Mouse (Mus musculus) C2C12 (cell line): ENCODE data around the gene Btbd35f6. TPM values are rescaled to one million over a fixed set of nuclear protein-coding genes. Genes with fewer than 3 reads are reported as not detected.
"Not testable (repeated sequence)": the region's sequence is repeated elsewhere in the genome, so short reads cannot be mapped to it uniquely, and the experiment has no call there.

ENCODE experiments used
- H3K27me3 ChIP-seq: one replicate; pipeline ENCODE4 v1.6.1; 2011; ENCODE audit not compliant: control insufficient read depth, insufficient read depth, insufficient read length
- H3K36me3 ChIP-seq: one replicate; pipeline ENCODE4 v1.6.1; 2011; ENCODE audit not compliant: control insufficient read depth, insufficient read depth
- H3K4me3 ChIP-seq: one replicate; pipeline ENCODE4 v1.5.1; 2011; ENCODE audit warnings: mild to moderate bottlenecking, control low read depth; ENCODE audit not compliant: poor library complexity, insufficient read depth, severe bottlenecking
- H3K79me2 ChIP-seq: one replicate; pipeline ENCODE4 v1.6.1; 2011; ENCODE audit not compliant: control insufficient read depth, insufficient read depth
- H3K79me3 ChIP-seq: one replicate; pipeline ENCODE4 v1.6.1; 2011; ENCODE audit warnings: low read depth, control low read depth
- H3ac ChIP-seq: one replicate; pipeline ENCODE3; 2011; ENCODE audit warnings: low read depth; ENCODE audit not compliant: control insufficient read depth, insufficient read length
- long read RNA-seq, 2 experiments: library from polyadenylated mRNA; unstranded; transcript quantifications; one replicate each; pipeline ENCODE4 v2.0.0; 2019 to 2020
- polyA plus RNA-seq: library from polyadenylated mRNA; unstranded; fragments of >200 nt; fragmentation: generic; extraction: Trizol; gene quantifications from one replicate; pipeline ENCODE4 v1.2.1, GENCODE M21; 2012; ENCODE audit warnings: missing spikeins

Gene Btbd35f6
- polyA plus RNA-seq, result not detected
- long read RNA-seq, experiment 1, result 0 reads
- long read RNA-seq, experiment 2, result 0 reads

GRCm38 (mm10) chrX:33956440-33956839, at the start of gene Btbd35f6:
TSS of gene Btbd35f6 (minus strand) at chrX:33956540.
- H3K79me3 ChIP-seq, H3K79me2 ChIP-seq, H3K27me3 ChIP-seq, H3ac ChIP-seq, H3K36me3 ChIP-seq, H3K4me3 ChIP-seq: not testable (repeated sequence)

GRCm38 (mm10) chrX:33986716-33987115, 30.4 kb upstream of the Btbd35f6 start, which contains the start of gene Gm21870:
TSS of gene Gm21870 (minus strand) at chrX:33986816.
- not testable (repeated sequence) for H3K79me3 ChIP-seq, H3ac ChIP-seq, H3K79me2 ChIP-seq, H3K36me3 ChIP-seq, H3K4me3 ChIP-seq, H3K27me3 ChIP-seq

- H3ac ChIP-seq, H3K27me3 ChIP-seq, H3K36me3 ChIP-seq, H3K79me2 ChIP-seq, H3K79me3 ChIP-seq, H3K4me3 ChIP-seq: not testable (repeated sequence)
Measured at GRCm38 (mm10) chrX:33930216-33930615, 26.1 kb downstream of the Btbd35f6 start.

GRCm38 (mm10) chrX:33928225-33928624, 28.1 kb downstream of the Btbd35f6 start:
- H3K27me3 ChIP-seq, H3K79me2 ChIP-seq, H3ac ChIP-seq, H3K79me3 ChIP-seq, H3K4me3 ChIP-seq, H3K36me3 ChIP-seq: not testable (repeated sequence)

GRCm38 (mm10) chrX:33926344-33926743, 30.0 kb downstream of the Btbd35f6 start:
- not testable (repeated sequence) for H3K79me2 ChIP-seq, H3ac ChIP-seq, H3K4me3 ChIP-seq, H3K27me3 ChIP-seq, H3K36me3 ChIP-seq, H3K79me3 ChIP-seq

GRCm38 (mm10) chrX:33925420-33925819, 30.9 kb downstream of the Btbd35f6 start:
- H3K27me3 ChIP-seq, H3K36me3 ChIP-seq, H3K4me3 ChIP-seq, H3K79me2 ChIP-seq, H3K79me3 ChIP-seq, H3ac ChIP-seq: not testable (repeated sequence)

Other genes starting within 250 kb of the Btbd35f6 start
- not detected for gene Gm21870, start 30.3 kb upstream of the Btbd35f6 start, polyA plus RNA-seq
- gene Btbd35f9, start 205.0 kb upstream of the Btbd35f6 start, polyA plus RNA-seq, result not detected